Mouse (Mus musculus): Measurements from ENCODE around the gene Otud5.
"Not testable (repeated sequence)": the region's sequence is repeated elsewhere in the genome, so short reads cannot be mapped to it uniquely, and the experiment has no call there.

The Otud5 gene

GRCm38 (mm10) chrX:7841163-7842162 lies at the start of gene Otud5:
TSS of gene Otud5 (plus strand) at chrX:7841364.
- DNase-seq, result peak; percentile 97

- DNase-seq, result no peak
These were observed 47.8 kb upstream of the Otud5 start for GRCm38 (mm10) chrX:7793361-7793760.

GRCm38 (mm10) chrX:7795016-7795415 lies 46.1 kb upstream of the Otud5 start:
- peak; percentile 56 for DNase-seq

GRCm38 (mm10) chrX:7797327-7797726 lies 43.8 kb upstream of the Otud5 start:
- no peak for DNase-seq

GRCm38 (mm10) chrX:7802157-7802556 lies 39.0 kb upstream of the Otud5 start:
- not testable (repeated sequence) for DNase-seq

- peak; percentile 50 for DNase-seq
These were observed 26.1 kb upstream of the Otud5 start for GRCm38 (mm10) chrX:7815016-7815415.

GRCm38 (mm10) chrX:7821865-7822779 lies 19.0 kb upstream of the Otud5 start, which contains the start of gene Kcnd1:
TSS of gene Kcnd1 (plus strand) at chrX:7822289.
- DNase-seq, result peak; percentile 20

- DNase-seq, result peak; percentile 50
These were observed 4.0 kb upstream of the Otud5 start for GRCm38 (mm10) chrX:7837146-7837545.

GRCm38 (mm10) chrX:7840842-7841162 lies 362 bp upstream of the Otud5 start:
- no peak for DNase-seq

- peak; percentile 78 for DNase-seq
These were observed 1.2 kb downstream of the Otud5 start for GRCm38 (mm10) chrX:7842318-7842717.

GRCm38 (mm10) chrX:7847845-7848244 lies 6.7 kb downstream of the Otud5 start:
- DNase-seq, result no peak

GRCm38 (mm10) chrX:7854578-7854977 lies 13.4 kb downstream of the Otud5 start:
- peak; percentile 42 for DNase-seq

GRCm38 (mm10) chrX:7859191-7859753 lies 18.1 kb downstream of the Otud5 start:
- no peak for DNase-seq

- no peak for DNase-seq
These were observed 22.0 kb downstream of the Otud5 start for GRCm38 (mm10) chrX:7863181-7863580.

GRCm38 (mm10) chrX:7864551-7864950 lies 23.4 kb downstream of the Otud5 start:
- no peak for DNase-seq

- no peak for DNase-seq
These were observed 24.2 kb downstream of the Otud5 start for GRCm38 (mm10) chrX:7865343-7865742.

- DNase-seq, result no peak
These were observed 24.6 kb downstream of the Otud5 start for GRCm38 (mm10) chrX:7865786-7866185.

GRCm38 (mm10) chrX:7867141-7867540 lies 26.0 kb downstream of the Otud5 start:
- DNase-seq, result no peak

- no peak for DNase-seq
These were observed 27.3 kb downstream of the Otud5 start for GRCm38 (mm10) chrX:7868506-7868905.

GRCm38 (mm10) chrX:7869826-7870225 lies 28.7 kb downstream of the Otud5 start:
- no peak for DNase-seq

- DNase-seq, result peak; percentile 86
These were observed 36.8 kb downstream of the Otud5 start, which contains the start of gene Pim2 for GRCm38 (mm10) chrX:7878007-7878419. TSS of gene Pim2 (plus strand) at chrX:7878262.

GRCm38 (mm10) chrX:7878495-7878894 lies 37.3 kb downstream of the Otud5 start:
- no peak for DNase-seq

GRCm38 (mm10) chrX:7879819-7880218 lies 38.7 kb downstream of the Otud5 start:
- DNase-seq, result peak; percentile 58
